Mouse (Mus musculus) layer of hippocampus, adult 8-10 months (tissue): ENCODE data around the gene Rps6ka1. TPM values are rescaled to one million over a fixed set of nuclear protein-coding genes. Genes with fewer than 3 reads are reported as not detected.
"Not testable (repeated sequence)": the region's sequence is repeated elsewhere in the genome, so short reads cannot be mapped to it uniquely, and the experiment has no call there.

ENCODE experiments used
- DNase-seq, 2 experiments: peaks; one replicate each; pipeline ENCODE4 v3.0.0; 2022; ENCODE audit warnings: low spot score in 2 of 2
- total RNA-seq, 4 experiments: library from RNA; stranded (reverse); gene quantifications; 2 replicates each; pipeline ENCODE4 v1.2.4; 2022

Rps6ka1 gene
- 10 to 100 TPM; 12.6 to 27.6 (median 19.4) TPM for total RNA-seq

DNA sequence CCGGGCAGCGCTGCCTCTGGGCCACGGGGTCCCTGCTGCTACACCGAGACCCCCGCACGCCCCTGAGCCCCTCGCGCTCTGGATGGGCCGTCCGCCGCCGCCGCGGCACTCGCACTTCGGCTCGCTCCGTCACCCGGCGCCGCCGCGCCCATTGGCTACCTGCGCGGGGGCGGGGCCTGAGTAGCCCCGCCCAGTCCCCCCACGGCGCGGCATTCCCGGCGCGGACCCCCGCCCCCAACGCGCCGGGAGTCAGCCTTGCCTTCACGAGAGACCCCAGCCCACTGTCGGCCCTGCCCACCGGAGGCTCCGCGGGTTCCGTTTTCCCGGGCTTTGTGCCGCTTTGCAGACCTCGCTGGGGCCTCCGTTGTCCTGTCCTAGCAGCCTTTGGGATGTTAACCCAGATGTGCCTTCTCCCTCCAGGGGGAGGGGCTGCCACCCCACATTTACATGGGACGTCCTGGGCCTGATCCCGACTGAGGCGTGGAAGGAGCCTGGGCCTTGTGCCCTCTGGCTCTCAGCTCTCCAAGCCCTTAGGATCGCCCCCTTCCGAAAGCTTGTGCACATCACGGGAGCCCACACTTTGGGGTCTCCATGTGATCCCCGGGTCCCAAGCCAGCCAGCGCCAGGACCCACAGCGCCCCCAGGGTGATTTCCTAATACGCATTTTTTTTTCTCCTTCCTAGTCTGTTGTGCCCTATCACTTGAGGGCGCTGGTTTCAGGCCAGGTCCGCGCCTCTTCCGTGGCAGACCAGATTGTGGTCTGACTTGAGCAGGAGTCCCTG, at the start of gene Rps6ka1:
Rps6ka1 (minus strand) TSS at position 126 of the 782 bp plus-strand sequence.
- DNase-seq: peak; percentile 48 to 49

DNA sequence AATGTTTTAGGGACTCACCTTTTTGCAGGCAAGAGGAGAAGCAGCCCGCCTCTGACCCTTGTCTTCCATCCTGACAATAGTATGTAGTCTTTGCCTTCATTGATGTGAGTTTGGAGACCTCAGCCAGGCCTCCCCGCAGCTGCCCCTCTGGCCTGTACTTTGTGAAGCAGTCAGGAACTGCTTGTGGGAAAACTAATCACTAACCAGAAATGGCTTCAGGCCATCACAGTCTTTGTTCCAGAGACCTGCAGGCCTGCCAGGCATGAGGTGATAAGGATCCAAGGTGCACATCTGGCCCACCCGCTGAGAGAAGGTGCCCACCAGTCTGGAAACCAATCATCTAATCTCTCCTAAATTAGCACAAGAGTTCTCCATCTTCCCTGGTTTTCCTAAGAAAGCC, 44.2 kb upstream of the Rps6ka1 start:
- DNase-seq: no peak

GRCm38 (mm10) chr4:133931349-133931748, 43.8 kb upstream of the Rps6ka1 start:
- DNase-seq: no peak

GRCm38 (mm10) chr4:133929278-133929670, 41.7 kb upstream of the Rps6ka1 start:
- DNase-seq: no peak

DNA sequence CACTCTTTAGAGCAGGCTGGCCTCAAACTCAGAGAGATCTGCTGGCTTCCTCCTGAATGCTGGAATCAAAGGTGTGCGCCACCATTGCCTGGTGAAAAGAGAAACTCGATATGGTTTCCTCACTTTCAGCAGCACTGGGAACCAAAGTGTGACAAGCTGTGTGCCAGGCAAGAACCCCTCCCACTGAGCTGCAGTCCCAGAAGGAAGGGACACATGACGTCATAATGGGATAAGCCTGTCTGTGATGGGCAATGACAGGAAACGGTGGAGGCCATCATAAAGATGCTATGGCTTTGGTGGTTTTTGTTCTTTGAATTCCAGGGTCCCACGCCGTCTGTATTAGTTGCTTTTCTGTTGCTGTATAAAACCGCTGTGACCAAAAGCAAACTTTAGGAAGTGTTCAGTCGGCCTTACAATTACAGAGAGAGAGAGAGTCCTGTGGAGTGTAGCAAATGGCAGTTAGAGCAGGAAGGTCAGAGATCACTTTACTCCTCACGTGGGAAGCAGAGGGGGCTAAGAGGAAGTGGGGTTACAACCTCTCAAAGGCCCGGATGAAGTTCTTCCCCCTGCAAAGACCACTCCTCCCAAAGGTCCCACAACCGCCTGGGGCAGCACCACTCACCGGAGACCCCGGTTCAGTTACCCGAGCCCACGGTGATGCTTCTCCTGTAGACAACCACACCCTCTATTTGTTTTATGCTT, 41.1 kb upstream of the Rps6ka1 start:
- no peak for DNase-seq

- DNase-seq: no peak
These were observed 37.6 kb upstream of the Rps6ka1 start for GRCm38 (mm10) chr4:133925204-133925603.

- no peak for DNase-seq
These were observed 36.1 kb upstream of the Rps6ka1 start for GRCm38 (mm10) chr4:133923743-133924142.

DNA sequence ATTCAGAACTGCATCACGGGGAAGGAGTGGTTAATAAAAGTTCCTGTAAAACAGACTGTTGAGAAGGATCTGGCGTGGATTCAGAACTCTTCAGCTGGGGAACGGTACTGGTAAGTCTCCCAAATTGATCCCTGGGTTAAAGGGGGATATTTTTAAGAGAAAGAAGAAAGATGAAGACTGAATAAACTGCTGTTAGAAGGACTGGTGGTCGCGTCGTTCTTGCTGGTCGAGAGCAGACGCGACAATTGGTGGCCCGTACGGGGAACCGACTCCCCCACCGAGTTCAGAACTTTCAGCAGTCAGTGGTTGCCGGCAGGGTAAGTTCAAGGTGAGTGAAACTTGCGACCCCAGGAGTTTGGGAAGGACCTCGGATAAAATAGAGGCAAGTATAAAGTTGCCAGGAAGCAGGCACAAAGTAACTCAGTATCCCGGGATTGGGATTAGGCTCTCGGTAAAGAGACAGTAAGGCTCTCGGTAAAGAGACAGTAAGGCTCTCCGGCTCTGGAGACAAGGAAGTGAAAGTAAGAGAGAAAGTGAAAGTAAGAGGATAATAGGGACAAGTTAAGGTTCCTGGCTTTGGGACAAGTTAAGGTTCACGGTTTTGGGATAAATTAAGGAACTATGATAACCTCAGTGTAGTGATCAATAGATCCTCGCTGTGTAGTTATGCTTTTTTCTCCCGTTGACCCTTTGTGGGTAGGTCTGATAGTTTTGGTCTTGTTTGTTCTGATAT, 30.7 kb upstream of the Rps6ka1 start:
- peak; percentile 15 to 40 for DNase-seq

DNA sequence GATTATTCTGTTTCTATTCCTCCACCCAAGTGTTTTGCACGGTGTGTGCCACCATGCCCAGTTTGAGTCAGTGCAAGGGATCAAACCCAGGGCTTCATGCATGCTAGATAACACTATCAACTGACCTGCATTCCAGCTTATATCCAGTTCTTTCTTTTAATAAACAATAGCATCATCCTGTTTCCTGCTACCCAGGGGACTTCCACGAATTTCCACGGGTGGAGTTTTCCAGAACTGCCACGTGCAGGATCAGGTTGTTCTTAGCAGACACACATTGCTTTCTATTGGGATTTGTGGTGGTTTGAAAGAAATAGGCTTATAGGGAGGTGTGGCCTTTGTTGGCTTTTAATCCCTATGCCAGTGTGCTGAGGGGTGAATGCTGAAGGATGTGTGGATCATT, 24.4 kb upstream of the Rps6ka1 start:
- no peak for DNase-seq

GRCm38 (mm10) chr4:133910236-133911211, 22.9 kb upstream of the Rps6ka1 start:
- peak; percentile 93 to 95 for DNase-seq

DNA sequence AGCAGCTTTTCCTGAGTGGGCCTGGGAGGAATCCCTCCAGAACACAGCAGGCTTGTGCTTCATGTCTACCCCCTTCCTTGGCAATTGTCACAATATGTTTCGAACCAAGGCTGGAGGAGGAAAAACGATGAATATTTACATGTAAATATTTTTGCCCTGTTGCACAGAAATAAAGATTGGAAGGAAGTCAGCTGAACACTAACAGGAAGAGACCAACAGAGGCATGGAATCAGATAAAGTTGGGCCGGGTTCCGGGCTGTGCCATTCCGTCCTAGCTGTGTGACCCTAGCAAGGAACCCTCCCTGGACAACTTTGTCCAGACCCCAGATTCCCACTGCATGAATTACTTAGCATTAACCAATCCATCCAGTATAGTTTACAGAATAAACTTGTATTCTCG, 20.5 kb upstream of the Rps6ka1 start:
- no peak for DNase-seq

GRCm38 (mm10) chr4:133907086-133907485, 19.5 kb upstream of the Rps6ka1 start:
- no peak for DNase-seq

- DNase-seq: not testable (repeated sequence)
These were observed 18.7 kb upstream of the Rps6ka1 start for GRCm38 (mm10) chr4:133906336-133906735.

DNA sequence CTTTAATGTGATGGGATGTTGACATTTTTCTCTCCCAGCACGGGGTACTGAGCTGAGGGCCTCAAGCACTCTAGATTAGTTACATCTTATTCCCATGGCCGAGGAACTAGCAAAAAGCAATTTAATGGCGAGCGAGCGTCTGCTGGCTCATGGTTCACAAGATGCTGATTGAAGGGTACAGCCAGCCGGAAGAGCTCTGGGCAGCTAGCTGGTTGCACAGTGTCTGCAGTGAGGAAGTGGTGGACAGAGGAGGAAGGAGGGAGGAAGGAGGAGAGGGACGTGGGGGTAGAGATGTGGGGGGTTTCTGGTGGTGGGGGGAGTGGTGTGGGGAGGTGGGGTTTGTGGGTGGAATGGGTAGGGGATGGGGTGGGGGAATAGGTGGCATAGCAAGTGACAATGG, 17.6 kb upstream of the Rps6ka1 start:
- no peak for DNase-seq

- DNase-seq: no peak
These were observed 16.7 kb upstream of the Rps6ka1 start for GRCm38 (mm10) chr4:133904326-133904725.

DNA sequence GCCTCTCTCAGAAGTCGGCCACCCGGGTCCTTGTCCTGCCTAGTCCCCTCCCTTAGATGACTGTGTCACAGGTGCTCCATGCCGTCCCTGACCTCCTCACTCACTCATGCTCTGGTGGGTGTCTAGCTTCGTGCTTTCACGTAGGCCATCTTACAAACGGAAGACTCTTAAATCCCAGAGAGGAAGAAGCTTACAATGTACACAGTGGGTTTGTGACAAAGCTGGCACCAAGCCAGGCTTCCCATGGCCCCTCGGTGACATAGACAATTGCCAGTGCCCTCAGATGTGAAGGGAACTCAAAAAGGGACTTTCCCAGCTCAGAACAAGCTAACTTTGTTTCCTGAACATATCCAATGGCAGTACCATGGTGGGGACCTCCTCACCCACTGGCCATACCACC, 15.8 kb upstream of the Rps6ka1 start:
- DNase-seq: no peak

- no peak for DNase-seq
These were observed 14.9 kb upstream of the Rps6ka1 start for GRCm38 (mm10) chr4:133902510-133902909.

GRCm38 (mm10) chr4:133900887-133901286, 13.3 kb upstream of the Rps6ka1 start:
- DNase-seq: no peak

DNA sequence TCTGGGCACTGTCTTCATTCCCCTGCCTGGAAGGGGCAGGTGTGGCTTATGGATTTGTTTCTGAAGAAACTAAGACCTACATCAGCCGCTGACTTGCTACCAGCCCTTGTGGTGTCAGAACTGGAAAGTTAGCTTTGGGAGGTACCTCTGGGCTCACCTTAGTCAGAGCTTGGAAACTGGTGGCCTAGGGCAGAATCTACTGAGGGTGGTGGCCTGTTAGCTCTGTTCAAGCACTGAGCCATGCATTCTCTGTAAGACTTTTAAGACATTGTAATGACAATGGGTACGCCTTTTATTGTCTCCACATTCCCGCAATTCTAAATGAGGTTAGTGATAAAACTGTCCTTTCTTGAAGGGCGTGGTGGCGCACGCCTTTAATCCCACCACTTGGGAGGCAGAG, 12.8 kb upstream of the Rps6ka1 start:
- DNase-seq: no peak

DNA sequence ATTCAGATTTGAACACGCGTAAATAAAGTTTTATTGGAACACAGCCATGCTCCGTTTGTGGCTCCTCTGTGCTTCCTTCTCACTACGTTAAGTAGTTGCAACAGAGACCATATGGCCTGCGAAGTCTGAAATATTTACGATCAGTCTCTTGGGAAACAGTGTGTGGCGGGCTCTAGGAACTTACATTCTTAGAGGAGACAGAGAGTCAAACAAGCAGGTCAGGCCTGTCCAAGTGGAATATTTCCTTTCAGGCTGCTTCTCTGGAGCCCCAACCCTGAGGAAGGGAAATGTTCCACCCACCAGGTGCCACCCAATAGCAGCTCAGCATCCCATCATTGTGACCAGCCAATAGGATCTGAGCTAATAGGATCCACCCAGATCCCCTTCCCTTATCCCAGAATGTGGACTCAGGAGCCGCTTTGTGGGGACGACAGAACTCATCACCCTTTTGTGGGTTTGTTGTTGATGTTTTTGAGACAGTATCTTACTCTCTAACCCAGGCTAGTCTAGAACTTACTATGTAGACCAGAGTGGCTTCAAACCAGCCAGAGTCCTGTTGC, 11.7 kb upstream of the Rps6ka1 start:
- DNase-seq: no peak

DNA sequence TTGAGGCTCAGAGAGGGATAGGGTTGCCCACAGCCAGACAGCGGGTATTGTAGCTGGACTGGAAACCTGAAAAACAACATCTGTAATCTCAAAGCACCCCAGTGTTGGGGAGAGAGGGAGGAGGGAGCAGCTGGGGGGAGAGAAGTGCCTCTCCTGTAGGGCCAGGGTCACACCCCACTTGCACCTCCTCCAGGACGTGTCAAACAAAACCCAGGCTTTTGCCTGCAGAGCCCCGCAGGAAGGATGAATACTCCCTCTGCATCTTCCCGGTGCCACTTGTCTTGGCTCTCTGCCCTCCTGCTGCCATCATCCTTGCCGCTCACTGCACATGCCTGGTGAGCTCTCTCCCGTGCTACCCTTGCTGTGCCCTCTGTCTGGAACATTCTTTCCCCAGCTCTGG, 10.6 kb upstream of the Rps6ka1 start:
- no peak for DNase-seq
